Mouse (Mus musculus): ENCODE measurements around the gene 9130409I23Rik.

9130409I23Rik gene

DNA sequence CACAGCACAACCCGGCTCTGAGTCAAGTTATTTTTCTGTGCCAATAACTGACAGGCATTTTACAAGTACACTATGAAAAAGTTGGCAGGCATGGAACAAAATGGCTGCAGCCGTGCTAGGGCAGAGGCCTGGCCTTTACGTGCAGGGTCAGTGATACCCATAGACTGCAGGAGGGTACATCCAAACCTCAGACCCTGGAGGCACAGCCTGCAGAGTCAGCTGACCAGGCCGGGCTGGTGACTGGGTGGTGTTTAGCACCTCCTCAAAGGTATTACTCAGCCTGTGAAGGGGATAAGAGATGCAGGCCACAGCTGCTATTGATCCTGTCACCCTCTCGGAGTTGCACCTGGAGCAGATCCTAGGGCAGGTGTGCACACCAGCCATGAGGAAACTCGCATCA lies at the start of gene 9130409I23Rik:
9130409I23Rik (plus strand) TSS at position 301 of the 400 bp plus-strand sequence.
- DNase-seq (ENCODE audit: extremely low read depth, insufficient read length, low spot score) = no peak

DNA sequence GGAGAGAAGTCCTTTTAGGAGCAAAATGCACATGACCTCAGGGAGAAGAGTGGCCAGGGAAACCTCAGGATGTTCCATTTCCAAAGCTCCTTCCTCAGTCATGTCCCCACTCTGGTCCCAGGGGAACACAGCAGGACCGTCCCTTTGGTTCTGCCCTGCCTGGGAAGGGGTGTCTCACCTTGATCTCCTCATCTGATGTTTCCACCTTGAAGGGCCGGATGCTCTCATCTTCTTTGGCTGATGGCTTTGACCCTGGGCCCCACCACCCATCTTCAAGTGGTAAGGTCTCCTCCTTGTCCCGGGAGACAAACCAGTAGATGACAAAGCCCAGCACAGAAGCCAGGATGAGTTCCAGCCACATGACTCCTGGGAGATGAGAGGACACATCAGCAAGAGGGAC lies 49.4 kb upstream of the 9130409I23Rik start:
- DNase-seq (ENCODE audit: extremely low read depth, insufficient read length, low spot score) = no peak

DNA sequence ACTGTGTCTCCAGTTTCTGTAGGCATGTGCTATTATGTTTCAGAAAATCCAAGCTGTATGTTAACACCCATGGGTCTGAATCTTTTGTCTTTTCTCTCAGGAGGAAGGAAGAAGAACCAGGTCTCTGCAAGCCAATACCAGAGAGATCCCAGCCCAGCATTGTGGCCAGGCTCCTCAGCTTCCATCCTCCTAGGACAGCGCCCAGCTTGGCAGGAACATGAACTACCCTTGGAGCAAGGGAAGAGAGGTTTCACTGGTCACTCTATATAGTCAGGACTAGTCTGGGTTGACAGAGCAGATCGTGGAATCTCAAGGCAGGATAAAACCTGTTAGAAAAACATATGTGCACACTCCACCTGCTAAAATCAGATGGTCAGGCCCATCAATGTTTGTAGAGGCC lies 47.2 kb upstream of the 9130409I23Rik start:
- DNase-seq (ENCODE audit: extremely low read depth, insufficient read length, low spot score) = no peak

DNA sequence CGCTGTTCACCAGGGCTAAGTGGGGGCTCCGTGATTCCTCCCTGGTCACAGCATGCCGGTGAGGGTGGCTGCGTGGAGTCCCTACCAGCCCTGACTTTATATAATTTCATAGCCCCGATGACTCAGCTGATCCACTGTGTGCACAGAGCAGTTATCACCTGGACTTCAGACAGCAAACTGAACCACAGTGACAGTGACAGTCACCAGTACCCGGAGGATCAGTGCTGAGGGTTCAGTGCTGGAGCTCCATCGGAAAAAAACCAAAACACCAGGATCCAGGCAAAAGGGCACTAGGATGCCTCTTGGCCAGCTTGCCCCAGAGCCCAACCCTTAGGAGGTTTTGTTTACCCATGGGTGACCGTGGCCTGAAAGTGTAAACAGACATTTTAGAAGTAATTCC lies 45.7 kb upstream of the 9130409I23Rik start:
- DNase-seq (ENCODE audit: extremely low read depth, insufficient read length, low spot score) = no peak

DNA sequence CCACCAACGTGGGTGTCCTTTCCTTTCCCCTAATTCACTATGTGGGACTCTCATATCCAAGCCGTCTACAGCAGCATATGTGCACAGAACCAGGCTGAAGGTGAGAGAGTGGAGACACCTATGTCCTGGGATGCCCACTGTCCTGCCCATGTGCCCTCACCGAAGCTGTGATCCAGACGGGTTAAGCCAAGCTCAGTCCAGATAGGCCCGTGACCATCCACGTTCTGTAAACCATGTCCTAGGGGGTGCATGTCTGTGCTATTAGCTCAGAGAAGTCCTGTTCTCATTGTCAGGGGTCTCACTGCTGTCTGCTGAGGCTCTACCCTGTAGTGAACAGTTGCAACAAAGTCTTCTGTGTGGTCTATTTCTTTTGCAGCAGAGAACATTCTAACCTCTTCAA lies 43.2 kb upstream of the 9130409I23Rik start:
- DNase-seq (ENCODE audit: extremely low read depth, insufficient read length, low spot score) = no peak

DNA sequence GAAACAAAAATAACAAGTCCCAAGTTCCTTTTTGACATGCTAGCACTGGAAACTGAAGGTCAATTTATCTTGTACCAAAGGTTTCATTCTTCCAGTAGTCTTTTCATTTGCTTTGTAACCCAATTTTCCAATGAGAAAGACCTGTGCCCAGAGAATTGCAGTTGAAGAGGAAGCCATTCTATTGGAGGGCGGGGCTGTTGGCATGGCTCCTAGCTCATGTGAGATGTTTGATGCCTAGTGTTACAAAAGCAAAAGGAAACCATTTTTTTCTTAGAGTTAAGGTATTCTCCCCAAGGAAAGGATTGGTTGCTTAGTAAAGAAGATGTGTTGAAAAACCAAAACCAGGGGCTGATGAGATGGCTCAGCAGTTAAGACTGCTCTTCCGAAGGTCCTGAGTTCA lies 42.8 kb upstream of the 9130409I23Rik start:
- no peak for DNase-seq (ENCODE audit: extremely low read depth, insufficient read length, low spot score)

DNA sequence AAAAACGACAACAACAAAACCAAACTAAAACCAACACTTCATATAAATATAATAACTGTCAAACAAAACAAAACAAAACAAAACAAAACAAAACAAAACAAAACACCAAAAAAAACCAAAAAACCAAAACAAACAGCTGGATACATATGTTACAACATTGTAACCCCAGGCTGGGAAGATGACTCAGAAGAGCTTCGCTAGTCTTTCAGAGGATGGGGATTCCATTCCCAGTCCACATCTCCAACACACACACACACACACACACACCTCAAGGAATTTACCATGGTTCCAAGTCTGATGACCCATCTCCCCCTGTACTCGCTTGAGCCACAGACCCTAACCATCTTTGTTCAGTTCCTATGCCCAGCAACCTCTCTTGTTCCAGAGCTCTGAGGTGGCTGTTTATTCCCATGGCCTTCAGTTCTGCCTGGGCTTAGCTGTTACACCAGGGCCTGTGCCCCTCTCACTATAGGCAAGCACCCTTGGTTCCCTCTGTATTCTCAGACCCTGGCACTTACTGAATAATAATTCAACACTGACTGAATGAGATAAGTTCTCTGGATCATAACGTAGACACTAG lies 41.9 kb upstream of the 9130409I23Rik start:
- DNase-seq (ENCODE audit: extremely low read depth, insufficient read length, low spot score) = peak; percentile 57

DNA sequence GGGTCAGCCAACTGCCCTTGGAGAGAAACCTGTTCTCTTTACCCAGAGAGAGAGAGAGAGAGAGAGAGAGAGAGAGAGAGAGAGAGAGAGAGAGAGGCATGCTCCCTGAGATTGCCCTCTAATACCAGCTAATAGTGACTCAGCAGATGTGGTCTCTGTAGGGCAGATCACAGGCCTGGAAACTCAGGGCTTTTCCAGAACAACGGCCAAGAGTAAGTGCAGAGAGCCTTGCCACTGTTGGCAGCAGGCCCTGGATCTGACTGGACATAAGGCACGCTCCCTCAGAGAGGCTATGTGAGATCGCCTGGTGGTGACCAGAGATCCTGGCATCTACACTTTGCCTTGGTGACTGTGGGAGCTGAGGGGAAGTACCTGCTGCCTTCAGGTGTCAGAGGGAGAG lies 41.3 kb upstream of the 9130409I23Rik start:
- DNase-seq (ENCODE audit: extremely low read depth, insufficient read length, low spot score) = peak; percentile 88

DNA sequence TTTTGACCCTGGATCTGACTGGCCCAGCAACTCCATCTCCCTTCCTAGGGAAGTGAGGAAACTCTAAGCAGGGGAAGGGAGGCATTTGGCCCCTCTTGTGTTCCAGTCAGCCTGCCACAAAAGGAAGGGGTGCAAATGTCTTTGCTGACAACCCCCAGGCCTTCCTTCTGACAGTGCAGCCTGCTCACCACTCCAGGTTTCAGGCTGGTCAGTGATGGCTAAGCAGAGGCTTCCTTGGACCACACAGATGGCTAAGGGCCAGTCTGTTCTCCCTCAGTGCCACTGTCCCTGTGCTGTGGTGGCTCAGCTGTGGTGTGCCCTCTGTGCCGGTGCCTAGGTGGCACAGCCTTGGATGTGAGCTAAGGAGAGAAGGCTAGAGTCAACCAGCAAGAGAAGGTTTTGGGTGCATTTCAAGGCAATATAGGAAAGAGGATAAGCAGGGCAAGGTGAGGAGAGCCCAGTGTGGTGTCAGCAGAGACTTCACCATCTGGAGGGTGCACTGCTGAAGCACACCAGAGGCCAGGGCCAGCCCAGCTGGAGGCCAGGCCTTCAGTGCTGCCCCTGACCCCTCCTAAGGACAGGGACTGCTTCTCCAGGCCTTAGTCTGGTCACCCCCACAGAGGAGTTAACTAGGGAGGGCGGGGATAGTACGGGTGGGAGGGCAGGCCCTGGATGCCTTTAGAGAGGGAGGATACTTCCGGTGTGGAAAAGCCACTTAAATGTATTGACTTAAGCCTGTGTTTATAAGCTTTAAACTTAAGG lies 40.7 kb upstream of the 9130409I23Rik start:
- peak; percentile 63 for DNase-seq (ENCODE audit: extremely low read depth, insufficient read length, low spot score)

DNA sequence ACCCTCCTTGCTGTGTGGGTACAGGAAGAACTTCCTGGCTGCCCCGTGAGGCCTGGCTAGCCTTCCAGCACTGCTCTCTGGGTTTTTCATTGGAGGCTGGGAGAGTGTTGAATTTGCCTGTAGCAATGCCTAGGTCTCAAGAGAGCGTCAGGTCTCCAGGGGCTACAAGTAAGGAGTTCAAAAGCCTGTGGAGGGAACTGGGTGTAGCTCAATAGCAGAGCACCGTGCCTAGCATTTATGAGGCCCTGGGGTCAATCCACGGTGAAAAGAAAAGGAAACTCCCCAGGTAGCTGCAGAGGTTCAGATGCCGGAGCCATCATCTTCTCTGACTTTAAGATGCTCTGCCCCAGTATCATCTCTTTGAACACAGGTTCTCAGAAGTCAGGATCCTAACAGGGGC lies 39.4 kb upstream of the 9130409I23Rik start:
- no peak for DNase-seq (ENCODE audit: extremely low read depth, insufficient read length, low spot score)

DNA sequence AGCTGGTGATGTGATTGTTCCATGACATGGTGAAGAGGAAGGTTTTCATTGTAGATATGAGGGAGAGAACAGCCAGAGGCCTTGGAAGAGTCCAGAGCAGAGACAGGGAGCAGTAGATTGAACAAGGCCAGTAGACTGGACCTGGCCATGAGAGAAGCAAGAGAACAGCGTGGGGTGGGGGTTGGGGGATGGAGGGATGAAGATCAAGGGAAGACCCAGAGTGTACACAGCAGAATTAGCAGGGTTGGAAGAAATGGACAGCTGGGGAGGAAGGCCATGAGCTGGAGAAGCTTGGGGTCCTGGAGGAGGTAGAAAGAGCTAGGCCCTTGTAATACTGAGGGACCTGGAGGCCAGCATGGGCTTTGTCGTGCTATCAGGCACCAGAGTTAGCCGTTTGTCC lies 38.6 kb upstream of the 9130409I23Rik start:
- DNase-seq (ENCODE audit: extremely low read depth, insufficient read length, low spot score) = no peak

DNA sequence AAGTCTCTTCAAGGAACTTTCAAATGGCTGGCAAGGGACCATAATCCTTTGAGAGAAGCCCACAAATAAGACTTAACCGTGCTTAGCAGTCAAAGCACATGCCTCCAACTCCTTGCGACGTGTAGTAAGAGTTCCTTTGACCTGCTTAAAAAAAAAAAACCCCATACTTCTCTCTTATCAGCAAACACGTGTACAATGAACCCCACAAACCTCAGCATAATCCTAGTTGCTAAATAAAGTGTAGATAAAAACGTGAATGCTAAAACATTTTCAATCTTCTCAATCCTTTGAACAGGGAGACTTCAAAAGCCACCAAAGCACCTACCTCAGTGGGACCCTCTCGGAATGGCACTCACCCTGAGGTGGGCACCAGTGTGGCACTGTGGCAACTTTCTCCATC lies 37.6 kb upstream of the 9130409I23Rik start:
- DNase-seq (ENCODE audit: extremely low read depth, insufficient read length, low spot score) = no peak

DNA sequence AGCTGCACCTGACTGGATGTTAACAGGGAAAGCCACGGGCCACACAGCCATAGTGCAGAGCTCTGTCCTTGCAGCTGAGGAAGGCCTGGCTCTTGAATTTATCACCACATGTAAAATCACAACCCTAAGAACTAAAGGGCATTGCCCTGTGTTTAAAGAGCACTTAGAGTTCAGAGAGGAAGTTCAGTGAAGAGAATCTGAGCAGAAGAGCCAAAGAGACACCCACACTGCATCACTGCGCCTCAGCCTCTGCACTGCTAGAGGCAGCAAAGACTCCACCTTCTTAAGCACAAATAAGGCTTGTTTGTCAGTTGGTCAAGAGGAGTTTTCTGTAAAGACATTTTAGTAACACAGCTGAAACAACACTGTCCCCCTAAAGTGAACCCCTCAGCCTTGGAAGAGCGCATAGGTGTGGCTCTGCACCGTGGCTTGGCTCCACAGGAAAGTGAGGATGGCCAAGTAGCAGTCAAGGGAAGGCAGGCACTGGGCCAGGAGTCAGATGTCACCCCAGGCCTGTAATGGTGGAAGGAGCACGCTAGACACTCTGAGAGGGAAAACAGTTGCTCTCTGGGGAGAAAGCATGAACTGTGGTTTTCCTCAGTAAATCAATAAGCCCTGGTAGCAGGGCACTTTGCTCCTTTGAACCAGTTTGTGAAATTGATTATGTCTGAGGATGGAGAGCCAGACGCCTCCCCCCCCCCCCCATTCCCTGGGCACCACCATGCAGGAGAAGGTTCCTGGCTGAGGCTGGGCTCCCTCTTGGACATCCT lies 36.1 kb upstream of the 9130409I23Rik start:
- no peak for DNase-seq (ENCODE audit: extremely low read depth, insufficient read length, low spot score)

DNA sequence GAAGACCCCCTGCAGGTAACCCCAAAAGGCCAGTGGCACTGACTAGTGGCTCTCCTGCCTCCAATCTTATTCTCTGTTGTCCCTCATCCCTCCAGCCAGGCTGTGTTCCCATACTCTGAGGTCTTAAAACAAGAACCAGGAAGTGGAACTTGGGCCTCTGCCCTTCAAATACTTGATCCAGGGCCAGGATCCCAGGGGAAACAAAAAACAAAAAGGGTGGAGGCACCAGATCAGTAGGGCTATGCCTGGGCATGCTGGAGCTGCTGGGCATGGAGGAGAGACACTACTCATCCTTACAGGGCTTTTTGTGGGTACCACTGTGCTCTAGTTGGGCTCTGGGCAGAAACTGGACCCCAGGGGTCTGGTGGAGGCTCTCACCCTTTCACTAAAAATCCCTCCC lies 35.5 kb upstream of the 9130409I23Rik start:
- DNase-seq (ENCODE audit: extremely low read depth, insufficient read length, low spot score) = peak; percentile 82

DNA sequence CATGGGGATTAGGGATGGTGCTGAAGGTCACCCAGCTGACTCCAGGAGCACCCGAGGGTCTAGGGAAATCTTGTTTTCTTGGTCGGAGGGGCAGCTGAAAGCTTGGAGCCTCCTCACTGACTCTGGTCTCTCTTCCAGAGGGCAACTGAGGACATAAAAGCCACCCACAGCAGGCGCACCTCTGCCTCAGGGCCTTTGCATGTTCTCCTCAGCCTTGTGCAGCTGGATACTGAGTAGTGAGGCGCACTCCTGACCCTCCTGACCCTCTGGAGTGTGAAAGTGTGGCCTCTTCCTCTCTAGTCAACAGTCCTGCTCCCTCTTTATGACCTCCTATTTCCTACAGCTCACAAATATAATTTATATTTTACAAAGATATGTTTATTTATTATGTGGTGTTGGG lies 35.0 kb upstream of the 9130409I23Rik start:
- DNase-seq (ENCODE audit: extremely low read depth, insufficient read length, low spot score) = no peak

DNA sequence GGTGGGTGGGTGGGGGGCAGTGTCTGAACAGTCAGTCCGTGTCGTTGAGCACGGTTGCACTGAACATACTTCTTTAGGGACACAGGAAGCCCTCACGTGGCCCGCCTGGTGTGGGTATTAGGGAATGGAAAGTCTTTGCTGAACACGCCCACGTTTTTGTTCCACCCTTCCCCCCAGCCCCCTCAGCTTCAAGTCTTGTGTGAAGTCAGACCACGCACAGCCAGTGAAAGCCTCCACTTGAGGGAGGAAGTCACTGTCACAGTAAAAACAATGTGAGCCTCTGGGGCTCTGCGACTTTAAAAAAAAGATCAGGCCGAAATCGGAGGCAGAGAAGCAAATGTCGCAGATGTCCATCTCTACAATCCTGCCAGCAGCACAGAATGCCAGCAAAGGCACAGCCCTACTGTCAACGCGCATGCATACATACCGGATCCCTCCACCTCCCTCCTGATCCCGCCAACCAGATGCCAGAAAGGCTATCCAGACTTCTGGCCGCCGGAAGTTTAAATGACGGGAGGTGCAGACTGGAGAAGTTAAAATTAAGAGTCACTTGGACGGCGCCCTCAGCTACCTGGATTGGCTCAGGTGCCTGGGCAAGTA lies 34.4 kb upstream of the 9130409I23Rik start:
- peak; percentile 80 for DNase-seq (ENCODE audit: extremely low read depth, insufficient read length, low spot score)

DNA sequence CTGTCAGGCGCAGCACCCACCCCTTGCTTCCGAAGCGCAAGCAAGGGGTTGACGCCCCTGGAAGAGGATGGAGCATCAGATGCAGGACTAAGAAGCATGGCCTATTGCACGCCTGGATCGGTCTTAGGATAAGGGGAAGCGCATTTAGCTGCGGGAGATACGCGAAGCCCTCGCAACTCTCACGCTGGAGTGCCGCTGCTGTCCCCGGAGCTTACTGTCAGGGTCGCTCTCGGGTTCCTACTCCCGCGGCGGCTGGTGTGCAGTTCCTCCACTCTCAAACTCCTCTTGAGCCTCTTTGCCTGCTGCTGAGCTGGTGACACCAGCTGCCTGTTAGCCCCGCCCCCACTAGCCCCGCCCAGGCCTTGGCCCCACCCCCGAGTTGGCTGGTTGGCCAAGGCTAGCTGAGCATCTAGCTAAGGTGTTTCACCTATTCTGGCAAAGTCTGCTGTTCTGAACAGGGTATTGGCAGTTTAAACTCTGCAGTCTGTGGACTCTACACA lies 33.8 kb upstream of the 9130409I23Rik start:
- peak; percentile 91 for DNase-seq (ENCODE audit: extremely low read depth, insufficient read length, low spot score)

DNA sequence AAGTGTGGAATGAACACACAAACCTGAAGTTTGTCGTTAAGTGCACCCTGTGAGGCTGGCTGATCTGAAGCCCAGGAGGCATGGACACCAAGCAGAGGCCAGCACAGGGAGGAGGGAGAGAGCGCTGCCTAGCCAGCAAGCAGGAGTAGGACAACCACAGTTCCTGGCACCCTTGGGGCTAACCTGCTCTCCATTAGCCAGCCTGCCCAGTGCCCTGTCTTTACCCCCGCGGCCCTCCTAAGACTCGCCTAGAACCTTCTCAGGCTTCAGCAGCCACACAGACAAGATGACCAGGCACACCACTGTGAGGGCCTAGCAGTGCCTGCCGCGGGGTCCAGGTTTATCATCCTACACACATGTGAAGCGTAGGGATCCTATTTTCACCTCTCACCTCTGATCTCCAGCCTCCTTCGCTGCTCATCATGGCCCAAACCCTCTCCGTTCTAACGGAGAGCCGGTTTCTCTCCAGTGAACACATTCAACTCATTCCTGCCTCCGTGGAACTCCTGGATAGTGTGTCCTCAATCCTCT lies 33.1 kb upstream of the 9130409I23Rik start:
- no peak for DNase-seq (ENCODE audit: extremely low read depth, insufficient read length, low spot score)

DNA sequence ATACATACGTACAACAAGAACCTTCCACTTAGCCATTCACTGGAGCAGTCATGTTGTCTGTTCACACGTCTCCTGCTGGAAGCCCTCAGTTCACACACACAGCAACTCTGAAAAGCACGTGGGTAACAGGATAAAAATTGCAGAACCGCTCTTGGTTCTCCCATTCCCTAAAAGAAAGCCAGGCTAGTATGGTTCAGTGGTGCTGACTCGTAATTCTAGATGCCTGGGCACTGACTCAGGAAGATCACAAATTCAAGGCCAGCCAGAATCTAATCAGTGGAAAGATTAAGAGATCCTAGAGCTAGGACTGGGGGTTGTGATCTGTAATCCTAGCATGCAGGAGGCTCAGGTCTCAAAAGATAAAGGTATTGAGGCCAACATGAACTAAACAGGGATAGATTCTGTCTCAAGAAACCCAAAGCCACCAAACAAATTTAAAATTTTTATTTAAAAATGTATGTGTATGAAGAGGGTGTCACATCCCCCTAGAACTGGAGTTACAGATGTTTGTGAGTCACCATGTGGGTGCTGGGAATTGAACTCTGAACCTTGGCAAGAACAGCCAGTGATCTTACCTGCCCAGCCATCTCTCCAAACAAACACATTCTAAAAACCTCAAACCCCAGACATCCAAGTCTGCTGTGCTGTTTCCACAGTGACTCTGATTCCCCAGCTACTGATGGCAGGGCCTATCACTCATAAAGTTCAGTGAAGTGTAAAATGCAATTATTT lies 30.1 kb upstream of the 9130409I23Rik start, which contains the start of gene Ephx1:
Ephx1 (minus strand) TSS at position 149 of the 732 bp plus-strand sequence.
- peak; percentile 48 for DNase-seq (ENCODE audit: extremely low read depth, insufficient read length, low spot score)

DNA sequence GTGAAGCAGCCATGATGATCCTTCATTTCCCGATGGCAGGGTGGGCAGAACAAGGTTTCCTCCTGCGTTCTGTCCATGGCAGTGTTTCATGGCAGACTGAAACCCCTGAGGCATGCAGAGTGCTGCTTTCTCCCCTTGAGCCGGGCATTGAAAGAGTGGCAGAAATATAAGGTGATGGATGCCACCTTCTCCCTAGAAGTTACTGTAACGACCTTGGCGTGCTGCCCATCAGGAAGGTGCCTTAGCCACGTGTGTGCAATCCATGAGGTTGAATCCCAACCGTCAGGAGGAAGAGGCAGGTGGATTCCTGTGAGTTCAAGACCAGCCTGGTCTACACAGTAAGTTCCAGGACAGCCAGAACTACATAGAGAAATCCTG lies 29.6 kb upstream of the 9130409I23Rik start:
- peak; percentile 22 for DNase-seq (ENCODE audit: extremely low read depth, insufficient read length, low spot score)
